Mouse (Mus musculus): ENCODE results near the gene Tspear. TPM values are rescaled to one million over a fixed set of nuclear protein-coding genes. Genes with fewer than 3 reads are reported as not detected.

Tspear gene
- polyA plus RNA-seq, 1 experiment, result 0.55 TPM

DNA sequence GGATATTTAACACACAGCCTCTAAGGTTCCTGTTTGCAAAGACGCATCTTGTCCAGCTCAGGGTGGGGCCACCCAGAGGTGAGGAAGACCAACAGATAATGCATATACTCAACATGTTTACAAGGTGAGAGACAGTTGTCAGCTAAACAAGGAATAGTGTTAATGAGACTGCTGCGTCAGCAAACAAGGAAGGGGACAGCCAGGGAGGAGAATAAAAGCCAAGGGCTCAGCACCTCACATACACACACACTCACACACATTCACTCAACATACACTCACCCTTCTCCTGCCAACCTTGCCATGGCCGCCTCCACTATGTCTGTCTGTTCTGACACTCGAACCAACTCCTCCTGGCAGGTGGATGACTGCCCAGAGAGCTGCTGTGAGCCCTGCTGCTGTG lies 128.0 kb downstream of the Tspear start, which contains the start of gene Gm2696:
Gm2696 (plus strand) TSS at position 301 of the 400 bp plus-strand sequence.
- WGBS, result 51% methylated on average over 4 of the region's 4 CpGs
- Histone ChIP-seq H3K36me3 (ENCODE audit: control insufficient read depth, insufficient read depth, low read length) (no peaks in the 10 kb centered on the region), H3K4me3 (ENCODE audit: extremely low read depth, insufficient read depth, insufficient read length) (no peak within 1 kb of the TSS), H3K4me1 (ENCODE audit: control insufficient read depth, insufficient read depth, insufficient read length) (no peaks in the 10 kb centered on the region), H3K27me3 (ENCODE audit: control insufficient read depth, insufficient read depth, low read length) (no peaks in the 10 kb centered on the region), H3K27ac (ENCODE audit: insufficient read depth, low read length) (no peak within 1 kb of the TSS)
- no peak for DNase-seq (ENCODE audit: low read depth in 1 of 2, low spot score in 2 of 2)
- TF ChIP-seq POLR2A (IDR thresholded peaks at IDR 0.05; ENCODE audit: low read depth, low read length) (no peak), CTCF (IDR thresholded peaks at IDR 0.05; ENCODE audit: extremely low read depth, insufficient read depth, insufficient read length, insufficient replicate concordance) (no peak)

DNA sequence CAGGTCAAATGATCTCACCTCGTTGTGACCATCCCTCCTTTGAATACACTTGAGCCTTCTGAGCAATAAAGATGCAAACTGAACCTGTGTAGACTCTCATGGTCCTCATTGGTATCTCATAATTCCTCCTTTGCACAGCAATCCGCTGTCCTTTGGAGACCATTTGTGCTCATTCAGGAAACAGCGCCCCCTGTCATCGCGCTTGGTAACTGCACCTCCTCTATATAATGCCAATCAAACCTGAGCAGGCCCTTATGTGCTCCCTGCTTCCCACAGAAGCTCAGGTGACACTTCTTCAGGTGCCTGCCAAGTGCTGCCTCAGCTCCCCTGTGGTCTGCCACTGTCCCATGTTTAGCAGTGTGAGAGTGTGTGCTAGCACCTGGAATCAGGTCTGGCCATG lies 129.1 kb downstream of the Tspear start:
- H3K4me3 ChIP-seq (ENCODE audit: extremely low read depth, insufficient read depth, insufficient read length), result no peak overlapping the region
- DNase-seq (ENCODE audit: low read depth in 1 of 2, low spot score in 2 of 2), result peak in 1 of 2 experiments; percentile 18
- no peaks in the 10 kb centered on the region for H3K36me3 ChIP-seq (ENCODE audit: control insufficient read depth, insufficient read depth, low read length)
- no peak overlapping the region for H3K27ac ChIP-seq (ENCODE audit: insufficient read depth, low read length)
- peak; percentile 50; the same call in 1 of the 2 replicates for TF ChIP-seq CTCF (IDR thresholded peaks at IDR 0.05; ENCODE audit: extremely low read depth, insufficient read depth, insufficient read length, insufficient replicate concordance)
- TF ChIP-seq POLR2A (IDR thresholded peaks at IDR 0.05; ENCODE audit: low read depth, low read length), result no peak
- H3K27me3 ChIP-seq (ENCODE audit: control insufficient read depth, insufficient read depth, low read length), result no peaks in the 10 kb centered on the region
- no peaks in the 10 kb centered on the region for H3K4me1 ChIP-seq (ENCODE audit: control insufficient read depth, insufficient read depth, insufficient read length)
- WGBS, result 39% methylated on average over 5 of the region's 5 CpGs

DNA sequence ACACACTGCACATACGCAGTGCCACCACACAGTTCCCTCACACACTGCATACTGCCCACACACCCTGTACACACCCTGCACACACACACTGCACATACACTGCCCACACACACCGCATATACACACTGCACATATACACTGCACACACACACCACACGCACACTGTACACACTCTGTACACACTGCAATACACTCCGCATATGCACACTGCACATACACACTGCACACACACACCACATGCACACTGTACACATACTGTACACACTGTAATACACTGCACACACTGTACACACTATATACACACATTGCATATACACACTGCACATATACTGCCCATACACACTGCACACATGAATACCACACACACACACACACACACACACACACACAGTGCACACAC lies 132.2 kb downstream of the Tspear start:
- no peak for DNase-seq (ENCODE audit: low read depth in 1 of 2, low spot score in 2 of 2)
- H3K4me1 ChIP-seq (ENCODE audit: control insufficient read depth, insufficient read depth, insufficient read length), result no peaks in the 10 kb centered on the region
- no peak for TF ChIP-seq CTCF (IDR thresholded peaks at IDR 0.05; ENCODE audit: extremely low read depth, insufficient read depth, insufficient read length, insufficient replicate concordance)
- no peak for TF ChIP-seq POLR2A (IDR thresholded peaks at IDR 0.05; ENCODE audit: low read depth, low read length)
- H3K36me3 ChIP-seq (ENCODE audit: control insufficient read depth, insufficient read depth, low read length), result no peaks in the 10 kb centered on the region
- no peak overlapping the region for H3K27ac ChIP-seq (ENCODE audit: insufficient read depth, low read length)
- no peak overlapping the region for H3K4me3 ChIP-seq (ENCODE audit: extremely low read depth, insufficient read depth, insufficient read length)
- 97% methylated on average over 4 of the region's 4 CpGs for WGBS
- no peaks in the 10 kb centered on the region for H3K27me3 ChIP-seq (ENCODE audit: control insufficient read depth, insufficient read depth, low read length)

DNA sequence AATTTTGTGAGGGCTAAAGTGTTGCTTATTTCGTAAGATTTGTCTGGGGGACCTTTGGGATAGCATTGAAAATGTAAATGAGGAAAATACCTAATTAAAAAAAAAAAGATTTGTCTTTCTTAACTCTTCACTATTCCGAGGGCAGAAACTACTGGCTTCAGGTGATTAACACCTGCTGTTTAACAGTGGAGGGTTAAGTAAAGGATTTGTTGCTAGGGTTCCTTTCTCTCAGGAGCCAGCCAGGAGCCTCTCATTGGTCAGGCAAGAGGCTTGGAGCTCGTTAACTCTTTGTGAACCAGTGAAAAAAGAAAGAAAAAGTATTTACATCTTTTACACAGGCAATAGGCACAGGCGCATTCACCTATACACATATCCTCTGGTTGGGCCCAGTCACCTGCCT lies 132.8 kb downstream of the Tspear start:
- DNase-seq (ENCODE audit: low read depth in 1 of 2, low spot score in 2 of 2), result no peak
- 72% methylated on average over 4 of the region's 4 CpGs for WGBS
- H3K27ac ChIP-seq (ENCODE audit: insufficient read depth, low read length), result no peak overlapping the region
- no peak overlapping the region for H3K4me3 ChIP-seq (ENCODE audit: extremely low read depth, insufficient read depth, insufficient read length)
- no peaks in the 10 kb centered on the region for H3K27me3 ChIP-seq (ENCODE audit: control insufficient read depth, insufficient read depth, low read length)
- H3K4me1 ChIP-seq (ENCODE audit: control insufficient read depth, insufficient read depth, insufficient read length), result no peaks in the 10 kb centered on the region
- no peaks in the 10 kb centered on the region for H3K36me3 ChIP-seq (ENCODE audit: control insufficient read depth, insufficient read depth, low read length)
- TF ChIP-seq POLR2A (IDR thresholded peaks at IDR 0.05; ENCODE audit: low read depth, low read length) (no peak), CTCF (IDR thresholded peaks at IDR 0.05; ENCODE audit: extremely low read depth, insufficient read depth, insufficient read length, insufficient replicate concordance) (no peak)

DNA sequence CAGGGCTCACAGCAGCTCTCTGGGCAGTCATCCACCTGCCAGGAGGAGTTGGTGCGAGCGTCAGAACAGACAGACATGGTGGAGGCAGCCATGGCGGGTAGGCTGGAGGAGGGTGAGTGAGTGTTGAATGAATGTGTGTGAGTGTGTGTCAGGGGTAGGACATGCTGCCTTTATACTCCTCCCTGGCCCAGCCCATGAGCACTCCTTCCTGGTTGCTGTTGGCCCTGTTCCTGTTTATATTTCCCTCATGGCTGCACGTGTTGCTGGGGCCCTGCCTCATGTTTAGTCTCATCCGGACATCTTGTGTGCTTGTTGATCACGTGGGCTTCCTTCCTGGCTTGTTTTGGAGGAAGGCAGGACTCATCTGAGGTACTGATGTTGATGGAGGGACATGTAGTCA lies 140.6 kb downstream of the Tspear start, which contains the start of gene Krtap10-4:
Krtap10-4 (minus strand) TSS at position 145 of the 400 bp plus-strand sequence.
- H3K27me3 ChIP-seq (ENCODE audit: control insufficient read depth, insufficient read depth, low read length), result no peaks in the 10 kb centered on the region
- no peak for DNase-seq (ENCODE audit: low read depth in 1 of 2, low spot score in 2 of 2)
- no peaks in the 10 kb centered on the region for H3K36me3 ChIP-seq (ENCODE audit: control insufficient read depth, insufficient read depth, low read length)
- H3K4me3 ChIP-seq (ENCODE audit: extremely low read depth, insufficient read depth, insufficient read length), result no peak within 1 kb of the TSS
- no peak within 1 kb of the TSS for H3K27ac ChIP-seq (ENCODE audit: insufficient read depth, low read length)
- WGBS, result 70% methylated on average over 6 of the region's 6 CpGs
- no peaks in the 10 kb centered on the region for H3K4me1 ChIP-seq (ENCODE audit: control insufficient read depth, insufficient read depth, insufficient read length)
- TF ChIP-seq POLR2A (IDR thresholded peaks at IDR 0.05; ENCODE audit: low read depth, low read length) (no peak), CTCF (IDR thresholded peaks at IDR 0.05; ENCODE audit: extremely low read depth, insufficient read depth, insufficient read length, insufficient replicate concordance) (no peak)

DNA sequence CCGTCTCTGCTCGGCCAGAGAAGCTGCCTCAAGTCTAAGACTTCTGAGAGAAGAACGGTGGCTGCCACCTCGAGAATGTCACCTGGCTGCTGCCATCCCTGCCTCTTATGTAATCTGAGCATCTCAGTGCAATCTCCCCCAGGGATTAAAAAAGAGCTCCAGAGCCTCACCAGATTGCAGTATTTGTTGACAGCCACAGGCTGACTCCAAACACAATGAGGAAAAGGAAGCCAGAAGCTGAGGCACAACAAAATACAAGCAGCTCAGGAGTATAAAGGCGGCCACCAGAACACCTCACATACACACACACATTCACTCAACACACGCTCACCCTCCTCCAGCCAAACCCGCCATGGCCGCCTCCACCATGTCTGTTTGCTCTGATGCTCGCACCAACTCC lies 149.3 kb downstream of the Tspear start, which contains the start of gene Krtap10-10:
Krtap10-10 (plus strand) TSS at position 301 of the 400 bp plus-strand sequence.
- no peak for DNase-seq (ENCODE audit: low read depth in 1 of 2, low spot score in 2 of 2)
- WGBS, result 68% methylated on average over 9 of the region's 9 CpGs
- no peaks in the 10 kb centered on the region for H3K4me1 ChIP-seq (ENCODE audit: control insufficient read depth, insufficient read depth, insufficient read length)
- H3K4me3 ChIP-seq (ENCODE audit: extremely low read depth, insufficient read depth, insufficient read length), result no peak within 1 kb of the TSS
- H3K27ac ChIP-seq (ENCODE audit: insufficient read depth, low read length), result no peak within 1 kb of the TSS
- no peaks in the 10 kb centered on the region for H3K27me3 ChIP-seq (ENCODE audit: control insufficient read depth, insufficient read depth, low read length)
- TF ChIP-seq CTCF (IDR thresholded peaks at IDR 0.05; ENCODE audit: extremely low read depth, insufficient read depth, insufficient read length, insufficient replicate concordance) (no peak), POLR2A (IDR thresholded peaks at IDR 0.05; ENCODE audit: low read depth, low read length) (no peak)
- no peaks in the 10 kb centered on the region for H3K36me3 ChIP-seq (ENCODE audit: control insufficient read depth, insufficient read depth, low read length)

DNA sequence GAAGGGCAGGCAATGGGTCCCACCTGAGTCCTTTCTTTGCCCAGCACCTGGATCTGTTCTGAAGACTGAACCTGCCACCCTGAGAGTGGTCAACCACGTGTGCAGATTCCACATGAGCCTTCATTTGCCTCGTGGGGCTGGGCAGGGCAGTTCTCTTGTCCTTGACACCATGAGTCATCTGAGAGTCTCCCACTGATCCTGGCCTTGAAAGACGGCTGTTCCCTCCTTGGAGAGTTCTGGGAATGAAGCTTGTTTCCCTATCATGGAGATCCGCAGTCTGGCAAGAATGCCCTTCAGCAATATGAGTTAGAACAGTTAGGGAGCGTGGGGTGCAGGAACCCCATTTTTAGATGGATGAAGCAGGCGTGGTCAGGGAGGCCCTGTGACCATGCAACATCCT lies 152.6 kb downstream of the Tspear start:
- Histone ChIP-seq H3K4me3 (ENCODE audit: extremely low read depth, insufficient read depth, insufficient read length) (no peak overlapping the region), H3K27me3 (ENCODE audit: control insufficient read depth, insufficient read depth, low read length) (no peaks in the 10 kb centered on the region), H3K27ac (ENCODE audit: insufficient read depth, low read length) (no peak overlapping the region), H3K36me3 (ENCODE audit: control insufficient read depth, insufficient read depth, low read length) (no peaks in the 10 kb centered on the region), H3K4me1 (ENCODE audit: control insufficient read depth, insufficient read depth, insufficient read length) (no peaks in the 10 kb centered on the region)
- no peak for DNase-seq (ENCODE audit: low read depth in 1 of 2, low spot score in 2 of 2)
- no peak for TF ChIP-seq POLR2A (IDR thresholded peaks at IDR 0.05; ENCODE audit: low read depth, low read length)
- no peak for TF ChIP-seq CTCF (IDR thresholded peaks at IDR 0.05; ENCODE audit: extremely low read depth, insufficient read depth, insufficient read length, insufficient replicate concordance)
- WGBS, result 71% methylated on average over 6 of the region's 6 CpGs
